8 mouse cellular contexts compared by ENCODE assay signal in genomic region chr19:6334673-6335457, GRCm38 (mm10). TPM values are rescaled to one million over a fixed set of nuclear protein-coding genes. Genes with fewer than 3 reads are reported as not detected.
DNase-seq lines count a peak whose midpoint lies in the region; ATAC-seq and TF ChIP-seq lines count a peak whose summit lies in the region.

TSS of gene Men1 (plus strand) at chr19:6334979.

- no peak for TF ChIP-seq CTCF in lung, adult 2 months (IDR thresholded peaks at IDR 0.05; ENCODE audit: insufficient read depth, low read length)

- in situ Hi-C loops in ES-E14 (cut with MboI; ENCODE audit: low sequenced_read_pairs in 2 of 2, unreplicated experiment in 2 of 2) = no loop called here

- peak within 1 kb of the TSS; percentile 85 for H3K4me2 ChIP-seq in forebrain, embryonic 15.5 days (replicated peaks)

- peak; percentile 96 for ATAC-seq in forebrain, embryonic 15.5 days (replicated peaks)
- ATAC-seq in neutrophil, adult 5-6 weeks (ENCODE audit: extremely low read depth, insufficient number of reproducible peaks, low FRiP score, poor library complexity, severe bottlenecking) = peak; percentile 87

- intact Hi-C loops in heart, postnatal 25 days (cut with DNase I) = loop anchor here (10.0 kb wide), 2 partner anchors 210 to 250 kb away; partner anchors contain the start of genes Cdca5, Gm28374, Snx15 and Tmem262

- H3K36me3 ChIP-seq in ES-E14 (ENCODE audit: control insufficient read depth, insufficient read depth, low read length, poor library complexity, severe bottlenecking) = peaks cover 27% of the 10 kb centered on the region
- H3K36me3 ChIP-seq in forebrain, embryonic 15.5 days = peaks cover 28% of the 10 kb centered on the region

- DNase-seq in ES-E14 (ENCODE audit: low read depth, low spot score) = peak; percentile 93
- DNase-seq in cerebellum, adult 11-12 months = peak; percentile 94
- DNase-seq in heart, postnatal 25 days (ENCODE audit: low spot score) = peak; percentile 94
- peak; percentile 97 to 99 for DNase-seq in layer of hippocampus, adult 18-20 months (ENCODE audit: low spot score in 2 of 2)
- peak; percentile 89 for DNase-seq in lung, adult 2 months
- DNase-seq in thymus, adult 18-20 months = peak; percentile 86 to 89

- TF ChIP-seq POLR2A in lung, adult 2 months (IDR thresholded peaks at IDR 0.05; ENCODE audit: borderline replicate concordance, extremely low read depth, low read depth, low read length) = peak; percentile 37; the same call in 1 of the 2 replicates

- peak within 1 kb of the TSS; percentile 9 for H3K27ac ChIP-seq in ES-E14 (ENCODE audit: insufficient read depth, low read depth, low read length, poor library complexity, severe bottlenecking)
- H3K27ac ChIP-seq in forebrain, embryonic 15.5 days (replicated peaks) = peak within 1 kb of the TSS; percentile 74

- H3K4me1 ChIP-seq in ES-E14 (ENCODE audit: control insufficient read depth in 2 of 2, insufficient read depth in 2 of 2, low read length in 2 of 2, poor library complexity in 1 of 2) = peaks cover 5 to 15% of the 10 kb centered on the region in 2 experiments
- H3K4me1 ChIP-seq in forebrain, embryonic 15.5 days = peaks cover 32% of the 10 kb centered on the region
- H3K4me1 ChIP-seq in lung, adult 2 months (ENCODE audit: control insufficient read depth, insufficient read depth, low read length) = peaks cover 21% of the 10 kb centered on the region; the same call in 1 of the 2 replicates

- H3K27me3 ChIP-seq in forebrain, embryonic 15.5 days = no peaks in the 10 kb centered on the region

- H3K4me3 ChIP-seq in ES-E14 (ENCODE audit: insufficient read depth in 1 of 2, low read depth in 1 of 2, low read length in 2 of 2, poor library complexity in 1 of 2, severe bottlenecking in 1 of 2) = peak within 1 kb of the TSS; percentile 81 to 94
- H3K4me3 ChIP-seq in forebrain, embryonic 15.5 days = peak within 1 kb of the TSS; percentile 89
- peak within 1 kb of the TSS; percentile 78 for H3K4me3 ChIP-seq in lung, adult 2 months (replicated peaks; ENCODE audit: extremely low read depth, low read depth, low read length)

- no peaks in the 10 kb centered on the region for H3K9me3 ChIP-seq in ES-E14 (ENCODE audit: control insufficient read depth, insufficient read depth, low read depth, low read length)
- H3K9me3 ChIP-seq in forebrain, embryonic 15.5 days = no peaks in the 10 kb centered on the region

- peak within 1 kb of the TSS; percentile 83 for H3K9ac ChIP-seq in ES-E14 (ENCODE audit: insufficient read depth, low read depth, low read length, poor library complexity, severe bottlenecking)
- peak within 1 kb of the TSS; percentile 89 for H3K9ac ChIP-seq in forebrain, embryonic 15.5 days (replicated peaks)

- under 1% methylated on average over 39 of the region's 43 CpGs for WGBS in forebrain, embryonic 15.5 days
- WGBS in lung, adult 2 months = under 1% methylated on average over 43 of the region's 43 CpGs

TF ChIP-seq in ES-E14, 5 proteins besides CTCF, POLR2A, EP300 and RAD21:
- TF ChIP-seq ZC3H11A (IDR thresholded peaks at IDR 0.05; ENCODE audit: borderline replicate concordance, low read depth, low read length) (no peak), ZNF384 (IDR thresholded peaks at IDR 0.05; ENCODE audit: low read depth, low read length) (no peak), MAFK (IDR thresholded peaks at IDR 0.05; ENCODE audit: insufficient read depth, low read depth, low read length) (no peak), HCFC1 (IDR thresholded peaks at IDR 0.05; ENCODE audit: borderline replicate concordance, insufficient read depth, low read length) (peak; percentile 94), CHD2 (IDR thresholded peaks at IDR 0.05; ENCODE audit: low read depth, low read length) (peak; percentile 63)

RNA-seq across cellular contexts. Expression of gene Men1, which starts in this region (rescaled TPM):
- total RNA-seq in ES-E14 (2012; rRNA removed) = 60.4 and 65.6 TPM in 2 replicates
- polyA plus RNA-seq in forebrain, embryonic 15.5 days (2015; fragmentation: Nextera tagmentation; extraction: Ambion mirVana) = 94.6 and 97.7 TPM in 2 replicates
- total RNA-seq in heart, postnatal 25 days (2021) = 10 to 100 TPM; 12.4 to 14.5 TPM
- 10 to 100 TPM; 63.0 to 71.3 TPM for total RNA-seq in layer of hippocampus, adult 18-20 months (2021)
- polyA plus RNA-seq in lung, adult 2 months (2012; rRNA removed) = 52.1 and 56.2 TPM in 2 replicates
- total RNA-seq in neutrophil, adult 5-6 weeks (2017) = 29.5 and 33.6 TPM in 2 replicates

Comparison
In these comparisons a context has a peak if more than half of its experiments do, and no peak if none do; other contexts are left out.
1. Peak in every context shown above with its lines: DNase-seq, ATAC-seq, H3K4me3 ChIP-seq and H3K27ac ChIP-seq.